Mouse (Mus musculus) thymus, adult 2 months (tissue): Measurements from ENCODE around the gene Doc2g.

Experiments used
- CTCF ChIP-seq: fragments of 200-500 bp; IDR thresholded peaks from 2 replicates; pipeline ENCODE4 v1.5.1; 2012; ENCODE audit warnings: mild to moderate bottlenecking, control low read depth, low read length, moderate library complexity, borderline replicate concordance; ENCODE audit not compliant: control insufficient read depth, poor library complexity, insufficient read depth; ENCODE audit errors: extremely low read depth
- POLR2A ChIP-seq: fragments of 200-500 bp; IDR thresholded peaks from 2 replicates; pipeline ENCODE4 v1.6.1; 2012; ENCODE audit warnings: mild to moderate bottlenecking, low read length, control low read depth, moderate library complexity; ENCODE audit not compliant: control insufficient read depth, poor library complexity, insufficient read depth; ENCODE audit errors: extremely low read depth

DNA sequence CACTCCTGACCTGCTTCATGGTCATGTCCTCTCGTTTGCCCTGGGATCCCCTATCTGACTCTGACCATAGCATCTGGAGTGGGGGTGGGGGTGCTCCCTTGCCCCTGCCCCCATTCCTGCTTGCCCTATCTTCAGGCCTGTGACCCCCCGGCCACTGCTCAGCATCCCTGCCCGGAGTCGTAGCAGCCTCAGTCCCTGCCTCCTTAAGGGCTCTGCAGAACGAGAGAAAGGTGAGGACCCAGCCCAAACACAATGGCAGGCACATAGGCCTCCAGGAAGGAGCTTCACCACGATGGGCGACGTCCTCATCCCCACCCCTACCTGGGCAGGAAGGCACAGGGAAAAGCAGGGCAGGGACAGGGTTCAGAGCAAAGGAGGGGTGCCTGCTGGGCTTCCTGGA is 4.8 kb upstream of the Doc2g start:
- TF ChIP-seq CTCF (no peak), POLR2A (no peak)
